Mouse (Mus musculus): ENCODE measurements at regions not wholly inside any gene's neighbourhood (a gene's known extent, or its start where the extent isn't known, plus 50 kb on each side); places are given as distances from the start of the nearest gene placed in this dataset.
A peak's percentile ranks its signal among the peaks of the same experiment; 100 is the strongest.
"Not testable (repeated sequence)": the region's sequence is repeated elsewhere in the genome, so short reads cannot be mapped to it uniquely, and the experiment has no call there.

- no peak for DNase-seq (ENCODE audit: low spot score in 2 of 2)
These were observed 355.7 kb upstream of the Zwint start for GRCm38 (mm10) chr10:72298824-72299551.

- DNase-seq (ENCODE audit: low spot score in 2 of 2): not testable (repeated sequence)
These were observed 345.6 kb upstream of the Zwint start for GRCm38 (mm10) chr10:72309045-72309444.

- DNase-seq (ENCODE audit: low spot score in 2 of 2): no peak
These were observed 336.3 kb upstream of the Zwint start for GRCm38 (mm10) chr10:72318308-72318707.

GRCm38 (mm10) chr10:72320307-72320706 is 334.3 kb upstream of the Zwint start:
- no peak for DNase-seq (ENCODE audit: low spot score in 2 of 2)

- DNase-seq (ENCODE audit: low spot score in 2 of 2): no peak
These were observed 328.0 kb upstream of the Zwint start for GRCm38 (mm10) chr10:72326624-72327023.

DNA sequence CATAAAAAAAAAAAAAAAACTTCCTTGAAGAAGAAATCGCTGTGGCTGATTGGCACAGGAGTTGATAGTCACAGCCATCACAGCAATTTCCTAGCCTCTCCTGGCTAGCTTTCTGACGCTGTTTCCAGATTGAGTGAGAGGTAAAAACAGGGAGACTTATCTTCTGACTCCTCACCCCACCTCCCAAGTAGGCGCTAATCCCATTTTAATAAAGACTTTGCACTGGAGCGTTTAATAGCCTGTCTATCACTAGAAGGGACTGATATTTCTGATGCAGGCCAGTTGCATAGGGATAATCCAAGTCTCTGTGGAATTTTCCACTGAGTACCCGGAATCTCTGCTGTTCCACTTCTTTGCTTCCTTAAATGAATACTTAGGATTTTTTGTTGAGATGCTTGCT is 307.4 kb upstream of the Zwint start:
- DNase-seq (ENCODE audit: low spot score in 2 of 2): no peak

- DNase-seq (ENCODE audit: low spot score in 2 of 2): no peak
These were observed 306.5 kb upstream of the Zwint start for GRCm38 (mm10) chr10:72347949-72348663.

DNA sequence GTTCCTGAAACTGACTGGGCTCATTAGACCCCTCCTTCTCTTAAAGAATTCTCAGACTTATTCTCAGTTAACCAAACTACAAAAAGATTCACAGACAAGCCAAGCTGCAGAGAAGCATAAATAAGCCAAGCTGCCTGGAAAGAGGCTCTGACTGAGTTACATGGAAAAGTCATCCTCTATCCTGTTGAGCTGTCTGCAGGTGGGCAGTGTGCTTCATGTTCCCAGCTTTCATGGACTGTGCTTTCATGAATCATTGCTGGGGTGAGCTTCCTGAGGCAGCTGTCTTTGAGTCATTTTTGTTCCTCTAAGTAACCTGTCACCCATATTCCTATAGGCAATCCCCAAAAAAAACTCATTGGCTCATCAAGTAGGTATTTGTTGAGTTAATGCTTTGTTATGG is 301.8 kb upstream of the Zwint start:
- no peak for DNase-seq (ENCODE audit: low spot score in 2 of 2)

DNA sequence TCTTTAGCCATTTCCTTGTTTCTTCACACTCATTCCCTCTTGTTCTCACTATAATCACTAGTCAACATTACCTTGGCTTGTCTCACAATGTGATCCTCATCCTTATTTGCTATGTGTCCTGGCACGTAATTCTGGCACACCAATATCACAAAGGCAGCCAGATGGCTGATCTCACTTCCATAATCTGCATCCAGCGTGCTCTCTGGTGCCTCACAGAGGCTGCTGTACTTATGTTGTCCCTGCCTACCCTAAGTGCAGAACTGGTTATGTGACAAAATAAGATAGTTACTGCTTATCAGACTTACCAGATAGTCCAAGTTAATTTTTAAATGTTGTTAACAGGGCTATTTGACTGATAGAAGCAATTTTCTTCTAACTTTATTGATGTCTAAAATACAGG is 301.1 kb upstream of the Zwint start:
- no peak for DNase-seq (ENCODE audit: low spot score in 2 of 2)

DNA sequence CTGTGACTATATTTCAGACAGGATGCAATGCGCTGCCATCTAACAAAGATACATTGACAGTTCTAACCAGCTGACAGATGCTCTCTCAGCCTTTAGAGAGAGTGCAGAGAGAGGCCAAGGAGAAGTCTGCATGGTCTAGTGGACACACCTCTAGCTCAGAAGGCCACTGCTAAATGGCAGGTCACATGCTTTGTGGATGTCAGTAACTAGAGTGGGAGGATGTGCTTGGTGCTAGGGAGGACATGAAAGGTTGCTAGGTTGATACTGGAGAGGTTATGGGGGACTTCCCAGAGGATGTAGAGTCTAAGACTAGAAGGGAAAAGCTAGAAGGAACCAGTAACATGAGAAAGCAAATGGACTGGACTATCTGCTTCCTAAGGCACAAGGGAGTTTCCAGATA is 271.3 kb upstream of the Zwint start:
- no peak for DNase-seq (ENCODE audit: low spot score in 2 of 2)

DNA sequence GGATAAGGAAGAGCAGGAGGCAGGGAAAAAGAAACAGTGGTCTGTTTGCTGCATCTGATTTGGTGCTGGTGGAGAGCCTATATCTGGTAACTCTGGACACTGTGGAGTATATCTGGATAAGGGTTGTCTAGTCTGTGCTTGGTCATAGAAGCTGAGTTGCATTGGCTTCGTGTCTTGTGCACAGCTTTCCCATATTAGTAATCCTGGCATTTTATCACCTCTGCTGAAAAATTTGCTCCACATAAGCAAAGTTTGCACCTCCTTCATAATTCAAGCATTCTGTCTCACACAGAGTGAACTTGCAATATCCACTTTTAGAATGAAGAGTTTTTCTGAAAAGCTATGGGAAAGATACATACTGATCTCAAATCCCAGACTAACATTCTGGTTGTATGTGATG is 269.8 kb upstream of the Zwint start:
- no peak for DNase-seq (ENCODE audit: low spot score in 2 of 2)

- peak; percentile 4 to 22 for DNase-seq (ENCODE audit: low spot score in 2 of 2)
These were observed 263.2 kb upstream of the Zwint start for GRCm38 (mm10) chr10:72391397-72391796.

DNA sequence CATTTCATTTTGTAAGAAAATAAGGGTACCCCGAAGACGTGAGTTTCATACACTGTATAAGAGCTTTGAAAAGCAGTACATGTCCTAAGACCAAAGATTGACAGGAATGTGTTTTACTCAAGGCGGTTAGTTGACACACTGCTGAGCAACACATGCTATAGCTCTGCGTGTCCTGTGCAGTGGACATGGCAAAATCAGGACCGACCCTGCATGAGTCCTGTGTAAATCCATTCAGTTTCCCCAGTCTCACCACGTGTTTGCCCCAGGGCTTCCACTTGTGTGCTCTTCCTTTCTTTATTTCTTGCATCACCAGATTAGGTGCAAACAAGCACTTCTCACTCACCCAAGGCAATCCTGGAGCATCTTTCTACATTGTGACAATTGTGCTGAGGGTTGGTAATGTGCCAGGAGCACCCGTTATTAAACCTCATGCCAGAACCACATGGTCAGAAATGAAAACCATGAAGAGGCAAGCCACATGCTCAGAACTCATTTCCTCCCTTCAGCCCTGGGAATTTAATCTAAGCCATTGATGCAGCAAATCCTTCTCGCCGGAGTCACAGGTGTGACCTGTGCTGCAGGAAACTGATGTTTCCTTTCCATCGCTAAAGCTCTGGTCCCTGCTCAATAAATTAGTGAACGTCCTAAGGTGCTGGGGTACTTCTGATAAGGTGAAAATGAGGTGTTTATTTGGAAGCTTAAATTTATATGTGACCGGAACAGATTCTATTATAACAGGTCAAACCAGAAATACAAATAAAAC is 261.2 kb upstream of the Zwint start:
- no peak for DNase-seq (ENCODE audit: low spot score in 2 of 2)

DNA sequence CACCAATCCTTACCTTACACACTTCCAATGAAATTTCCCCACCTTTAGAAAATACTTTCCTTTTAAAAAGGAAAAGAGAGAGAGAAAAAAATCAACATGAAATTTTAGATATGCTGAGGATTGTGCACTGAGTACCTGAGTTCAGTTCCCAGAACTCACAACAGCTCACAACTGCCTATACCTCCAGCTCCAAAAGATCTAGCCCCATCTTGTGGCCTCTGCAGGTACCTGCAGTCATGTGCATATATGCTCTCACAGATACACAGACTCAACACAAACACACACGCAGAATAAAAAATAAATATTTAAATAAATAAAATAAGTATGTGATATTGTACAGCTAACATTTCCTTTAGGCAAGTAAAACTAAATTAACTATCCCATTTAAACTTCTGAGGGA is 260.3 kb upstream of the Zwint start:
- no peak for DNase-seq (ENCODE audit: low spot score in 2 of 2)

DNA sequence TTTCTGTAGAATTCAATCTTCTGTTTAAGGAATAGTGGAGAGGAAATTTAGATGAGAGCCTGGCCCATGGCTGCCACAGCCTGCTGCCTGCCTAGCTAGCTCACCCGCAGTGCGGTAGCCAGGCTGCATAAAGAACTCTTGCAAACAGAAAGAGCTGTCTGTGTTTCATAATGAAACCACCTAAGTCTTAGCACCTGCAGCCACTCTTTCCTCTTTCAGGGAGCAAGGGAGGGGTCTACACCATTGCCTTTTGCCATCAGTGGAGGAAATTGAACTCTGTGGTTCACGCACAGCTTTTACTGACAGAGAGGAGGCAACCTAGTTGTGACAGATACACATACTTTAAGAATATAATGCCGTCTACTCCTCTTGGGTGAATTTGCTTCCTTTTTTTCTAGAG is 251.4 kb upstream of the Zwint start:
- DNase-seq (ENCODE audit: low spot score in 2 of 2): no peak

DNA sequence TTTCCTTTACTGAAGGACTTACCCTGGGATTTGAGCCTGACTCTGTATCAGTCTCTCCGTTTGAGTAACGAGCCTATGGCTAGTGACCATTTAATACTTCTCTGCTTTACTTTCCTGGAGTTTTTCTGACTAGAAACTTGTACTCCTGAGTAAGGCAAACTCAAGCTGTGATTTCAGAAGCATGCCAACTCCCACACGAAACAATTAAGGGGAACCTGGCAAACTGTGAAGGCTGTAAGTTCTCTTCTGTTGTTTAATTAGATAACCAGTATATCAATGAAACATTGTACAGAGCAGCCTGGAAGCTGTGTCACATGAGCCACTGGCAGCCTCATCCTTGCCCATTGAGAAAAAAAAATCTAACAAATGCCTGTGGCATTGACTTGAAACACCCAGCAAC is 244.3 kb upstream of the Zwint start:
- DNase-seq (ENCODE audit: low spot score in 2 of 2): no peak

- no peak for DNase-seq (ENCODE audit: low spot score in 2 of 2)
These were observed 243.0 kb upstream of the Zwint start for GRCm38 (mm10) chr10:72411670-72412069.

DNA sequence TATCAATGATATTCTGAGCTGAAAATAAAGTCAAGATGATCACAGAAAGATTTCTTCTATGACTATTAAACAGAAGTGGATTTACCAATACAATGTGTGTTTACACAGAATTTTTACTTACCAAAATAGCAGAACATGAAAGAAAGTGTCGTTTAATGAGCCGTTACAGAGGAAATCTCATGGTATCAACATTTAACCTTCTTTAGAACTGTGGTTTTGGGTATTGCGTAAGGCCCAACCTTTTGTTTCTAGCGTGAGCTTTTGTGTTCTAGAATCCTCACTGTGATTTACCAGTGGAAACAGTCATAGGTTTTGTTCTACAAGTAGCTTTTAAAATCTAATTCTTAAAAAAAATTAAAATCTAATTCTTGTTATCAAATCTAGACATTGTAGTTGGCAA is 200.0 kb upstream of the Zwint start:
- no peak for DNase-seq (ENCODE audit: low spot score in 2 of 2)

DNA sequence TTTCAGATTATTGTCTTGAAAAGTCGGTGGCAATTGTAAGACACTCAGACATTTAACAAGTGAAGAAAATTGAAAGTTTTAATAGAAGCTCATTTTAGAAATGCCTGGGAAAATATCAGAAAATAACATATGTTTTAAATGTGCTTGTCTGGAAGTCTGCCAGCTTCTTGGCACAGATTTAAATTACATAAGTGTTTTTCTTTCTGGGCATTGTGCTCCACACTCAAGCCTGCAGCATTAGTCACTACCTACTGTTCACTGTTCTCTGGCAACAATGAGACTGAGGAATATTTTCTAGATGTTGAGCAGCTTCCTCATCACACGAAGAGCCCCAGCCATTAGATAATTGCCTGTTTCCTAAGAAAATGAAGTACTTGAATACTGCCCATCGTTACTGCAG is 170.3 kb upstream of the Zwint start:
- DNase-seq (ENCODE audit: low spot score in 2 of 2): no peak

GRCm38 (mm10) chr10:72532431-72532830 is 122.2 kb upstream of the Zwint start:
- DNase-seq (ENCODE audit: low spot score in 2 of 2): no peak

- no peak for DNase-seq (ENCODE audit: low spot score in 2 of 2)
These were observed 121.2 kb upstream of the Zwint start for GRCm38 (mm10) chr10:72533427-72533826.

DNA sequence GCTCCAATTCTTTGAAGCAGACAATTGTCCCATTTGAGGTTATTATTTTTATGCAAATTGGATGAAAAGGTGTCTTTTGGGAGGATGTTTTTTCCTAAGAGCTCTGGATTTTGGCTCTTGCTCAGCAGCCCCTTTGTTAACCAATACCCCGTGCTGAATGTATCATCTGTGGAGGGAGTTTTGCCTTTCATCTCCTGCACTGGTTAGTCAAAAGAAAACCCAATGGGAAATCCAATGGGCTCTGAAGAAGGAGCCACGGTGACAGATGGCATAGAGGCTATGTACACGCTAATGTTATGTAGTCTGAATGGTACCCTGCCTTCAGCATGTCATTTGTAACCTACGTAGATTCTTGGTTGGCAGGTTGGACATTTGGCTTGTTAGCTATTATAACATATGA is 120.8 kb upstream of the Zwint start:
- no peak for DNase-seq (ENCODE audit: low spot score in 2 of 2)

Data from adrenal gland, adult 18-20 months (tissue).